ENCODE assay signal across 8 mouse cellular contexts in genomic region chr7:35586055-35586905, GRCm38 (mm10). TPM values are rescaled to one million over a fixed set of nuclear protein-coding genes. Genes with fewer than 3 reads are reported as not detected.
DNase-seq lines count a peak whose midpoint lies in the region; ATAC-seq and TF ChIP-seq lines count a peak whose summit lies in the region.

Gene Ankrd27 (plus strand): TSS chr7:35586244.

- H3K9me3 ChIP-seq in embryonic facial prominence, embryonic 13.5 days: no peaks in the 10 kb centered on the region
- H3K9me3 ChIP-seq in limb, embryonic 12.5 days: 0 out of 2 replicates have a peak, but pooled peaks cover 3% of the 10 kb centered on the region
- H3K9me3 ChIP-seq in midbrain, embryonic 15.5 days: no peaks in the 10 kb centered on the region

- H3K27me3 ChIP-seq in embryonic facial prominence, embryonic 13.5 days: peaks cover 40% of the 10 kb centered on the region
- H3K27me3 ChIP-seq in kidney, adult 2 months (replicated peaks; ENCODE audit: control insufficient read depth, insufficient read depth, low read length): no peaks in the 10 kb centered on the region
- H3K27me3 ChIP-seq in limb, embryonic 12.5 days: peaks cover 31% of the 10 kb centered on the region
- peaks cover 34% of the 10 kb centered on the region for H3K27me3 ChIP-seq in midbrain, embryonic 15.5 days (replicated peaks)
- peaks cover 5% of the 10 kb centered on the region for H3K27me3 ChIP-seq in spleen, adult 2 months (ENCODE audit: control insufficient read depth, insufficient read depth, low read length)

- TF ChIP-seq CTCF in kidney, adult 2 months (conservative IDR thresholded peaks at IDR 0.05; ENCODE audit: insufficient read depth, insufficient read length, low read depth, low read length): no peak
- no peak for TF ChIP-seq CTCF in spleen, adult 2 months (IDR thresholded peaks at IDR 0.05; ENCODE audit: extremely low read depth, insufficient read depth, insufficient read length, insufficient replicate concordance)

- H3K4me3 ChIP-seq in embryonic facial prominence, embryonic 13.5 days: peak within 1 kb of the TSS; percentile 69
- H3K4me3 ChIP-seq in kidney, adult 2 months (ENCODE audit: insufficient read depth, low read depth, low read length): peak within 1 kb of the TSS; percentile 86
- H3K4me3 ChIP-seq in limb, embryonic 12.5 days (replicated peaks): peak within 1 kb of the TSS; percentile 87
- H3K4me3 ChIP-seq in midbrain, embryonic 15.5 days: peak within 1 kb of the TSS; percentile 65
- peak within 1 kb of the TSS; percentile 86 for H3K4me3 ChIP-seq in spleen, adult 2 months (ENCODE audit: extremely low read depth, insufficient read depth, insufficient read length)

- under 1% methylated on average over 49 of the region's 49 CpGs for WGBS in embryonic facial prominence, embryonic 13.5 days
- under 1% methylated on average over 49 of the region's 49 CpGs for WGBS in kidney, adult 2 months
- WGBS in limb, embryonic 12.5 days: under 1% methylated on average over 49 of the region's 49 CpGs
- WGBS in midbrain, embryonic 15.5 days: 0% methylated on average over 47 of the region's 49 CpGs
- under 1% methylated on average over 48 of the region's 49 CpGs for WGBS in spleen, adult 2 months

- peak within 1 kb of the TSS; percentile 100 for H3K4me2 ChIP-seq in embryonic facial prominence, embryonic 13.5 days
- H3K4me2 ChIP-seq in limb, embryonic 12.5 days: peak within 1 kb of the TSS; percentile 99
- H3K4me2 ChIP-seq in midbrain, embryonic 15.5 days: peak within 1 kb of the TSS; percentile 99

- H3K4me1 ChIP-seq in embryonic facial prominence, embryonic 13.5 days: peaks cover 49% of the 10 kb centered on the region
- H3K4me1 ChIP-seq in kidney, adult 2 months (ENCODE audit: control insufficient read depth, insufficient read depth, low read length): no peaks in the 10 kb centered on the region
- peaks cover 35% of the 10 kb centered on the region for H3K4me1 ChIP-seq in limb, embryonic 12.5 days (replicated peaks)
- H3K4me1 ChIP-seq in midbrain, embryonic 15.5 days: peaks cover 27% of the 10 kb centered on the region
- H3K4me1 ChIP-seq in spleen, adult 2 months (ENCODE audit: control insufficient read depth, insufficient read depth, insufficient read length): peaks cover 3% of the 10 kb centered on the region; the same call in 1 of the 2 replicates

- ATAC-seq in embryonic facial prominence, embryonic 13.5 days (ENCODE audit: insufficient number of reproducible peaks, insufficient read depth, low FRiP score, low TSS enrichment, low read depth): peak; percentile 98
- peak; percentile 96 for ATAC-seq in limb, embryonic 12.5 days (ENCODE audit: insufficient number of reproducible peaks, insufficient read depth, low FRiP score, low TSS enrichment, low read depth)
- peak; percentile 99 for ATAC-seq in midbrain, embryonic 15.5 days (replicated peaks)

- peak within 1 kb of the TSS; percentile 82 for H3K9ac ChIP-seq in embryonic facial prominence, embryonic 13.5 days
- peak within 1 kb of the TSS; percentile 83 for H3K9ac ChIP-seq in limb, embryonic 12.5 days (replicated peaks)
- peak within 1 kb of the TSS; percentile 52 for H3K9ac ChIP-seq in midbrain, embryonic 15.5 days

- DNase-seq in 3134 (ENCODE audit: extremely low read depth, insufficient read length, low spot score): peak; percentile 86
- peak; percentile 95 for DNase-seq in adrenal gland, postnatal 36 days
- peak; percentile 98 to 99 for DNase-seq in heart, adult 18-20 months
- DNase-seq in kidney, adult 2 months: peak; percentile 99
- peak; percentile 91 to 92 for DNase-seq in spleen, adult 2 months (ENCODE audit: low read depth in 1 of 2, low spot score in 2 of 2)

- no peaks in the 10 kb centered on the region for H3K36me3 ChIP-seq in embryonic facial prominence, embryonic 13.5 days
- no peaks in the 10 kb centered on the region for H3K36me3 ChIP-seq in kidney, adult 2 months (ENCODE audit: control insufficient read depth, insufficient read depth, low read length)
- no peaks in the 10 kb centered on the region for H3K36me3 ChIP-seq in limb, embryonic 12.5 days
- H3K36me3 ChIP-seq in midbrain, embryonic 15.5 days (replicated peaks): no peaks in the 10 kb centered on the region
- no peaks in the 10 kb centered on the region for H3K36me3 ChIP-seq in spleen, adult 2 months (ENCODE audit: control insufficient read depth, insufficient read depth, low read length)

- no peak for TF ChIP-seq POLR2A in kidney, adult 2 months (IDR thresholded peaks at IDR 0.05; ENCODE audit: low read depth, low read length)
- peak; percentile 13; the same call in 1 of the 2 replicates for TF ChIP-seq POLR2A in spleen, adult 2 months (IDR thresholded peaks at IDR 0.05; ENCODE audit: low read depth, low read length)

- H3K27ac ChIP-seq in embryonic facial prominence, embryonic 13.5 days: peak within 1 kb of the TSS; percentile 60
- no peak within 1 kb of the TSS; the same call in 1 of the 2 replicates for H3K27ac ChIP-seq in kidney, adult 2 months (ENCODE audit: insufficient read depth, low read depth, low read length)
- H3K27ac ChIP-seq in limb, embryonic 12.5 days: peak within 1 kb of the TSS; percentile 80
- peak within 1 kb of the TSS; percentile 48 for H3K27ac ChIP-seq in midbrain, embryonic 15.5 days
- H3K27ac ChIP-seq in spleen, adult 2 months (ENCODE audit: insufficient read depth, low read length): peak within 1 kb of the TSS; percentile 40; the same call in 1 of the 2 replicates

RNA-seq across cellular contexts. Expression of gene Ankrd27, which starts in this region (rescaled TPM):
- 10 to 100 TPM; 23.6 to 32.6 TPM for total RNA-seq in adrenal gland, postnatal 36 days (2021)
- polyA plus RNA-seq in embryonic facial prominence, embryonic 13.5 days (2015; fragmentation: Nextera tagmentation; extraction: Ambion mirVana): 39.0 and 42.3 TPM in 2 replicates
- 1 to 10 TPM; 9.7 to 9.9 TPM for total RNA-seq in heart, adult 18-20 months (2021)
- polyA plus RNA-seq in kidney, adult 2 months (2012; rRNA removed): 18.3 and 19.1 TPM in 2 replicates
- 41.6 and 44.9 TPM in 2 replicates for polyA plus RNA-seq in limb, embryonic 12.5 days (2016; fragmentation: Nextera tagmentation; extraction: Ambion mirVana)
- 18.9 and 19.0 TPM in 2 replicates for polyA plus RNA-seq in midbrain, embryonic 15.5 days (2015; fragmentation: Nextera tagmentation; extraction: Ambion mirVana)
- 17.5 and 20.2 TPM in 2 replicates for polyA plus RNA-seq in spleen, adult 2 months (2012; rRNA removed)
